Mouse (Mus musculus): ENCODE measurements at regions not wholly inside any gene's neighbourhood (a gene's known extent, or its start where the extent isn't known, plus 50 kb on each side); places are given as distances from the start of the nearest gene placed in this dataset.
"Not testable (repeated sequence)": the region's sequence is repeated elsewhere in the genome, so short reads cannot be mapped to it uniquely, and the experiment has no call there.

GRCm38 (mm10) chr4:71663397-71663796 lies 94.4 kb downstream of the Gm11232 start:
- no peak for DNase-seq

GRCm38 (mm10) chr4:71640521-71640920 lies 117.2 kb downstream of the Gm11232 start:
- no peak for DNase-seq

GRCm38 (mm10) chr4:71627088-71627487 lies 130.7 kb downstream of the Gm11232 start:
- no peak for DNase-seq

- no peak for DNase-seq
These were observed 131.1 kb downstream of the Gm11232 start for GRCm38 (mm10) chr4:71626626-71627025.

GRCm38 (mm10) chr4:71624771-71625170 lies 133.0 kb downstream of the Gm11232 start:
- DNase-seq = no peak

- DNase-seq = no peak
These were observed 144.0 kb downstream of the Gm11232 start for GRCm38 (mm10) chr4:71613720-71614119.

GRCm38 (mm10) chr4:71585880-71586279 lies 171.9 kb downstream of the Gm11232 start:
- no peak for DNase-seq

- no peak for DNase-seq
These were observed 197.1 kb downstream of the Gm11232 start for GRCm38 (mm10) chr4:71560656-71561055.

- DNase-seq = no peak
These were observed 218.6 kb downstream of the Gm11232 start for GRCm38 (mm10) chr4:71539200-71539599.

GRCm38 (mm10) chr4:71537971-71538370 lies 219.8 kb downstream of the Gm11232 start:
- DNase-seq = no peak

- DNase-seq = no peak
These were observed 233.4 kb downstream of the Gm11232 start for GRCm38 (mm10) chr4:71524255-71524970.

- no peak for DNase-seq
These were observed 237.0 kb downstream of the Gm11232 start for GRCm38 (mm10) chr4:71520751-71521150.

GRCm38 (mm10) chr4:71517921-71518404 lies 239.8 kb downstream of the Gm11232 start:
- DNase-seq = no peak

GRCm38 (mm10) chr4:71506911-71507310 lies 250.9 kb downstream of the Gm11232 start:
- no peak for DNase-seq

- DNase-seq = no peak
These were observed 268.0 kb downstream of the Gm11232 start for GRCm38 (mm10) chr4:71489788-71490187.

GRCm38 (mm10) chr4:71488663-71489161 lies 269.1 kb downstream of the Gm11232 start:
- no peak for DNase-seq

GRCm38 (mm10) chr4:71488059-71488458 lies 269.7 kb downstream of the Gm11232 start:
- DNase-seq = no peak

- no peak for DNase-seq
These were observed 276.8 kb downstream of the Gm11232 start for GRCm38 (mm10) chr4:71480960-71481359.

- DNase-seq = no peak
These were observed 287.2 kb downstream of the Gm11232 start for GRCm38 (mm10) chr4:71470580-71470979.

GRCm38 (mm10) chr4:71454811-71455210 lies 303.0 kb downstream of the Gm11232 start:
- DNase-seq = no peak

- no peak for DNase-seq
These were observed 304.3 kb downstream of the Gm11232 start for GRCm38 (mm10) chr4:71453499-71453898.

GRCm38 (mm10) chr4:71446461-71446860 lies 311.3 kb downstream of the Gm11232 start:
- DNase-seq = no peak

GRCm38 (mm10) chr4:71431245-71431929 lies 326.4 kb downstream of the Gm11232 start:
- no peak for DNase-seq

GRCm38 (mm10) chr4:71422121-71422520 lies 335.6 kb downstream of the Gm11232 start:
- not testable (repeated sequence) for DNase-seq
